Mouse (Mus musculus) hindbrain, embryonic 11.5 days (tissue): ENCODE results near the gene Gm45713. TPM values are rescaled to one million over a fixed set of nuclear protein-coding genes. Genes with fewer than 3 reads are reported as not detected.

Experiments
- ATAC-seq: fragments of 200-750 bp; cut with Nextera tagmentation; 2 replicates; pipeline ENCODE4 v1.8.0; 2017; ENCODE audit warnings: mild to moderate bottlenecking, moderate TSS enrichment, moderate library complexity; ENCODE audit not compliant: low FRiP score
- DNase-seq: peaks from one replicate; pipeline ENCODE4 v3.0.0-alpha.2; 2015; ENCODE audit warnings: low spot score
- H3K27ac ChIP-seq: fragments of 300-500 bp; sonication (generic); 2 replicates; pipeline ENCODE4 v1.5.1; 2014; ENCODE audit warnings: mild to moderate bottlenecking, low read depth, low read length
- H3K27me3 ChIP-seq: fragments of 300-500 bp; sonication (generic); 2 replicates; pipeline ENCODE4 v1.6.1; 2014; ENCODE audit warnings: mild to moderate bottlenecking, low read length, moderate library complexity, mixed read lengths; ENCODE audit not compliant: control insufficient read depth, insufficient read depth
- H3K36me3 ChIP-seq: fragments of 300-500 bp; sonication (generic); 2 replicates; pipeline ENCODE4 v1.6.1; 2014; ENCODE audit warnings: mild to moderate bottlenecking, low read length, moderate library complexity, mixed read lengths; ENCODE audit not compliant: control insufficient read depth, insufficient read depth
- H3K4me1 ChIP-seq: fragments of 300-500 bp; sonication (generic); replicated peaks from 2 replicates; pipeline ENCODE4 v1.6.1; 2014; ENCODE audit warnings: low read length, mixed read lengths; ENCODE audit not compliant: control insufficient read depth, insufficient read depth
- H3K4me2 ChIP-seq: fragments of 300-500 bp; sonication (generic); replicated peaks from 2 replicates; pipeline ENCODE4 v1.6.1; 2014; ENCODE audit warnings: mild to moderate bottlenecking, low read depth, low read length
- H3K4me3 ChIP-seq: fragments of 300-500 bp; sonication (generic); 2 replicates; pipeline ENCODE4 v1.5.1; 2014; ENCODE audit warnings: low read depth, low read length
- H3K9ac ChIP-seq: fragments of 300-500 bp; sonication (generic); 2 replicates; pipeline ENCODE4 v1.6.1; 2014; ENCODE audit warnings: low read depth, low read length
- H3K9me3 ChIP-seq: fragments of 300-500 bp; sonication (generic); 2 replicates; pipeline ENCODE4 v1.6.1; 2016; ENCODE audit warnings: low read length; ENCODE audit not compliant: control insufficient read depth
- WGBS: fragments of 180-500 bp; shearing (Covaris S2); extraction: QIAGEN DNeasy Blood & Tissue Kit; methylation state at CpG from one replicate; pipeline ENCODE4 v1.1.7; 2014; 5-methylcytosine and 5-hydroxymethylcytosine counted together
- polyA plus RNA-seq: library from polyadenylated mRNA; unstranded; fragments of >200 nt; fragmentation: Nextera tagmentation; extraction: Ambion mirVana; gene quantifications from 2 replicates; pipeline ENCODE4 v1.2.1, GENCODE M21; 2014

Gene Gm45713
- 0.47 TPM in 1 of 2 replicates, not detected in the other for polyA plus RNA-seq

- peaks cover 2% of the 10 kb centered on the region; the same call in 1 of the 2 replicates for H3K27me3 ChIP-seq
- H3K36me3 ChIP-seq = no peaks in the 10 kb centered on the region
- peak; percentile 86 for DNase-seq
- WGBS = 4% methylated on average over 29 of the region's 29 CpGs
- peak; percentile 75 for ATAC-seq
- peak within 1 kb of the TSS; percentile 42 for H3K4me3 ChIP-seq
- no peaks in the 10 kb centered on the region; the same call in 1 of the 2 replicates for H3K4me1 ChIP-seq
- H3K9ac ChIP-seq = peak within 1 kb of the TSS; percentile 59
- no peaks in the 10 kb centered on the region for H3K9me3 ChIP-seq
- peak within 1 kb of the TSS; percentile 66 for H3K4me2 ChIP-seq
- no peak within 1 kb of the TSS for H3K27ac ChIP-seq
Measured at GRCm38 (mm10) chr7:45135993-45136567, at the start of gene Gm45713, which contains the start of gene Flt3l. TSS of gene Gm45713 (minus strand) at chr7:45136231. TSS of gene Flt3l (minus strand) at chr7:45136432.

- Histone ChIP-seq H3K9me3 (no peaks in the 10 kb centered on the region), H3K27ac (no peak overlapping the region), H3K4me1 (peaks cover 3% of the 10 kb centered on the region; the same call in 1 of the 2 replicates), H3K9ac (no peak overlapping the region), H3K36me3 (no peaks in the 10 kb centered on the region), H3K4me3 (no peak overlapping the region), H3K27me3 (peaks cover 57% of the 10 kb centered on the region), H3K4me2 (no peak overlapping the region)
- no peak for ATAC-seq
- WGBS = 58% methylated on average over 7 of the region's 7 CpGs
- DNase-seq = no peak
Measured at GRCm38 (mm10) chr7:45183672-45184071, 47.6 kb upstream of the Gm45713 start.

GRCm38 (mm10) chr7:45182606-45183005, 46.6 kb upstream of the Gm45713 start:
- H3K9me3 ChIP-seq = no peaks in the 10 kb centered on the region
- peak overlapping the region; percentile 17 for H3K4me2 ChIP-seq
- peaks cover 67% of the 10 kb centered on the region for H3K27me3 ChIP-seq
- 18% methylated on average over 11 of the region's 11 CpGs for WGBS
- no peak overlapping the region for H3K9ac ChIP-seq
- H3K27ac ChIP-seq = no peak overlapping the region
- peak overlapping the region; percentile 1 for H3K4me3 ChIP-seq
- H3K36me3 ChIP-seq = no peaks in the 10 kb centered on the region
- DNase-seq = no peak
- ATAC-seq = peak; percentile 16; the same call in 1 of the 2 replicates
- H3K4me1 ChIP-seq = peaks cover 3% of the 10 kb centered on the region; the same call in 1 of the 2 replicates

- under 1% methylated on average over 34 of the region's 34 CpGs for WGBS
- Histone ChIP-seq H3K36me3 (no peaks in the 10 kb centered on the region), H3K27ac (no peak overlapping the region), H3K4me3 (peak overlapping the region; percentile 8), H3K4me1 (peaks cover 3% of the 10 kb centered on the region; the same call in 1 of the 2 replicates), H3K9me3 (no peaks in the 10 kb centered on the region), H3K4me2 (peak overlapping the region; percentile 24), H3K9ac (no peak overlapping the region), H3K27me3 (peaks cover 71% of the 10 kb centered on the region)
- peak; percentile 78 for ATAC-seq
- peak; percentile 83 for DNase-seq
Measured at GRCm38 (mm10) chr7:45182199-45182601, 46.2 kb upstream of the Gm45713 start.

GRCm38 (mm10) chr7:45181540-45181939, 45.5 kb upstream of the Gm45713 start:
- H3K9ac ChIP-seq = no peak overlapping the region
- 6% methylated on average over 32 of the region's 35 CpGs for WGBS
- H3K27me3 ChIP-seq = peaks cover 78% of the 10 kb centered on the region
- DNase-seq = peak; percentile 38
- no peak overlapping the region; the same call in 1 of the 2 replicates for H3K4me2 ChIP-seq
- no peaks in the 10 kb centered on the region for H3K36me3 ChIP-seq
- ATAC-seq = no peak
- H3K4me1 ChIP-seq = peaks cover 3% of the 10 kb centered on the region; the same call in 1 of the 2 replicates
- 0 out of 2 replicates have a peak overlapping the region, but pooled peaks have one; percentile 0 for H3K4me3 ChIP-seq
- no peak overlapping the region for H3K27ac ChIP-seq
- no peaks in the 10 kb centered on the region for H3K9me3 ChIP-seq

- Histone ChIP-seq H3K27ac (no peak within 1 kb of the TSS), H3K4me2 (no peak within 1 kb of the TSS; the same call in 1 of the 2 replicates), H3K9me3 (no peaks in the 10 kb centered on the region), H3K4me1 (peaks cover 3% of the 10 kb centered on the region; the same call in 1 of the 2 replicates), H3K4me3 (0 out of 2 replicates have a peak within 1 kb of the TSS, but pooled peaks have one; percentile 0), H3K9ac (no peak within 1 kb of the TSS), H3K36me3 (no peaks in the 10 kb centered on the region), H3K27me3 (peaks cover 83% of the 10 kb centered on the region)
- WGBS = 22% methylated on average over 17 of the region's 20 CpGs
- no peak for ATAC-seq
- DNase-seq = no peak
Measured at GRCm38 (mm10) chr7:45180896-45181477, 45.0 kb upstream of the Gm45713 start, which contains the start of gene Pth2. TSS of gene Pth2 (plus strand) at chr7:45180995.

GRCm38 (mm10) chr7:45179469-45179868, 43.4 kb upstream of the Gm45713 start, which contains the start of gene Gfy:
TSS of gene Gfy (minus strand) at chr7:45179569.
- 27% methylated on average over 7 of the region's 7 CpGs for WGBS
- no peak within 1 kb of the TSS for H3K4me3 ChIP-seq
- H3K9me3 ChIP-seq = no peaks in the 10 kb centered on the region
- no peaks in the 10 kb centered on the region for H3K36me3 ChIP-seq
- H3K4me1 ChIP-seq = peaks cover 9% of the 10 kb centered on the region; the same call in 1 of the 2 replicates
- H3K27ac ChIP-seq = no peak within 1 kb of the TSS
- H3K27me3 ChIP-seq = peaks cover 97% of the 10 kb centered on the region
- no peak within 1 kb of the TSS for H3K4me2 ChIP-seq
- no peak within 1 kb of the TSS for H3K9ac ChIP-seq
- ATAC-seq = no peak
- DNase-seq = no peak

- H3K4me2 ChIP-seq = no peak overlapping the region
- peaks cover 96% of the 10 kb centered on the region for H3K27me3 ChIP-seq
- H3K27ac ChIP-seq = no peak overlapping the region
- H3K36me3 ChIP-seq = no peaks in the 10 kb centered on the region
- no peak overlapping the region for H3K9ac ChIP-seq
- H3K9me3 ChIP-seq = no peaks in the 10 kb centered on the region
- H3K4me3 ChIP-seq = no peak overlapping the region
- ATAC-seq (no peak), DNase-seq (no peak)
- 24% methylated on average over 7 of the region's 7 CpGs for WGBS
- peaks cover 9% of the 10 kb centered on the region; the same call in 1 of the 2 replicates for H3K4me1 ChIP-seq
Measured at GRCm38 (mm10) chr7:45178550-45178949, 42.5 kb upstream of the Gm45713 start.
